Mouse (Mus musculus) heart, adult 2 months (tissue): Measurements from ENCODE around the gene Gm49325. TPM values are rescaled to one million over a fixed set of nuclear protein-coding genes. Genes with fewer than 3 reads are reported as not detected.
A peak's percentile ranks its signal among the peaks of the same experiment; 100 is the strongest.

Experiments
- DNase-seq, 2 experiments: peaks; one replicate each; pipeline ENCODE4 v3.0.0; 2021
- H3K27ac ChIP-seq: fragments of 200-600 bp; 2 replicates; pipeline ENCODE4 v1.8.1; 2022
- H3K27me3 ChIP-seq: fragments of 200-500 bp; 2 replicates; pipeline ENCODE4 v1.6.1; 2012; ENCODE audit warnings: mild to moderate bottlenecking, low read length, inconsistent platforms, mixed read lengths; ENCODE audit not compliant: control insufficient read depth, insufficient read depth
- H3K36me3 ChIP-seq: fragments of 200-500 bp; 2 replicates; pipeline ENCODE4 v1.6.1; 2012; ENCODE audit warnings: low read length, inconsistent platforms; ENCODE audit not compliant: control insufficient read depth, insufficient read depth
- H3K4me1 ChIP-seq: fragments of 200-500 bp; 2 replicates; pipeline ENCODE4 v1.6.1; 2011; ENCODE audit warnings: low read length; ENCODE audit not compliant: control insufficient read depth, insufficient read depth
- H3K4me3 ChIP-seq: fragments of 200-600 bp; 2 replicates; pipeline ENCODE4 v1.8.1; 2022
- H3K79me2 ChIP-seq: fragments of 200-500 bp; replicated peaks from 2 replicates; pipeline ENCODE4 v1.6.1; 2012; ENCODE audit warnings: mild to moderate bottlenecking, inconsistent platforms, low read length, moderate library complexity, mixed read lengths; ENCODE audit not compliant: control insufficient read depth, insufficient read depth
- H3K9ac ChIP-seq: fragments of 200-500 bp; 2 replicates; pipeline ENCODE4 v1.6.1; 2012; ENCODE audit warnings: low read depth, mild to moderate bottlenecking, control low read depth, inconsistent platforms, low read length, mixed read lengths
- CTCF ChIP-seq: fragments of 200-600 bp; IDR thresholded peaks from 2 replicates; pipeline ENCODE4 v1.8.1; 2022; ENCODE audit warnings: antibody characterized with exemption, mild to moderate bottlenecking, moderate library complexity
- EP300 ChIP-seq: fragments of 200-500 bp; IDR thresholded peaks from 2 replicates; pipeline ENCODE4 v1.6.1; 2011; ENCODE audit warnings: low read depth, low read length, control low read depth; ENCODE audit not compliant: insufficient read depth
- POLR2A ChIP-seq: fragments of 200-500 bp; IDR thresholded peaks from 2 replicates; pipeline ENCODE4 v1.6.1; 2011; ENCODE audit warnings: mild to moderate bottlenecking, low read depth, low read length, control low read depth; ENCODE audit not compliant: insufficient read depth
- WGBS: fragments of 180-500 bp; shearing (Covaris S2); methylation state at CpG from one replicate; pipeline ENCODE4 v1.1.7; 2018; 5-methylcytosine and 5-hydroxymethylcytosine counted together
- intact Hi-C: fragments of 180-260 bp; cut with DNase I; formaldehyde crosslinking; loops from one replicate; pipeline ENCODE4 v1.15.1; 2025
- polyA plus RNA-seq: library from polyadenylated mRNA; depleted of rRNA; stranded (reverse); fragments of >200 nt; gene quantifications from 2 replicates; pipeline ENCODE4 v1.2.3, GENCODE M21; 2012
- total RNA-seq, 2 experiments: library from RNA; stranded (reverse); gene quantifications; 2 replicates each; pipeline ENCODE4 v1.2.3; 2021

Gm49325 gene
- total and polyA plus RNA-seq, 3 experiments = 15.5 to 15.8 TPM; not detected in 1

GRCm38 (mm10) chr10:77591546-77591945, 14.5 kb upstream of the Gm49325 start:
- DNase-seq = no peak
- TF ChIP-seq EP300 = no peak
- no peak for TF ChIP-seq CTCF
- TF ChIP-seq POLR2A = no peak
- H3K27ac ChIP-seq = no peak overlapping the region
- peaks cover 12% of the 10 kb centered on the region for H3K79me2 ChIP-seq
- no peaks in the 10 kb centered on the region for H3K27me3 ChIP-seq
- H3K4me3 ChIP-seq = no peak overlapping the region
- peaks cover 13% of the 10 kb centered on the region for H3K4me1 ChIP-seq
- no peak overlapping the region for H3K9ac ChIP-seq
- WGBS = 70% methylated on average over 6 of the region's 6 CpGs
- H3K36me3 ChIP-seq = peaks cover 2% of the 10 kb centered on the region; the same call in 1 of the 2 replicates
- intact Hi-C loops = loop anchor here (2.0 kb wide), 1 partner anchor 13 kb away; no protein-coding TSS in a partner anchor

- Histone ChIP-seq H3K4me1 (no peaks in the 10 kb centered on the region), H3K27ac (no peak overlapping the region), H3K9ac (no peak overlapping the region), H3K27me3 (no peaks in the 10 kb centered on the region), H3K4me3 (no peak overlapping the region), H3K36me3 (no peaks in the 10 kb centered on the region), H3K79me2 (no peaks in the 10 kb centered on the region)
- intact Hi-C loops = no loop called here
- TF ChIP-seq EP300 = no peak
- 85% methylated on average over 2 of the region's 2 CpGs for WGBS
- no peak for DNase-seq
These were observed 9.9 kb upstream of the Gm49325 start for GRCm38 (mm10) chr10:77596060-77596459.

GRCm38 (mm10) chr10:77603021-77603420, 3.0 kb upstream of the Gm49325 start:
- peaks cover 9% of the 10 kb centered on the region for H3K4me1 ChIP-seq
- intact Hi-C loops = no loop called here
- no peak overlapping the region for H3K9ac ChIP-seq
- WGBS = 70% methylated on average over 4 of the region's 4 CpGs
- H3K27ac ChIP-seq = no peak overlapping the region
- DNase-seq = no peak
- H3K79me2 ChIP-seq = no peaks in the 10 kb centered on the region
- no peaks in the 10 kb centered on the region for H3K27me3 ChIP-seq
- TF ChIP-seq CTCF (no peak), POLR2A (no peak), EP300 (no peak)
- H3K36me3 ChIP-seq = no peaks in the 10 kb centered on the region
- no peak overlapping the region for H3K4me3 ChIP-seq

- no peak for DNase-seq
- H3K27ac ChIP-seq = no peak overlapping the region
- no peaks in the 10 kb centered on the region for H3K79me2 ChIP-seq
- WGBS = 90% methylated on average over 6 of the region's 6 CpGs
- no peak overlapping the region for H3K4me3 ChIP-seq
- no peak overlapping the region for H3K9ac ChIP-seq
- H3K36me3 ChIP-seq = no peaks in the 10 kb centered on the region; the same call in 1 of the 2 replicates
- H3K27me3 ChIP-seq = no peaks in the 10 kb centered on the region
- peaks cover 9% of the 10 kb centered on the region for H3K4me1 ChIP-seq
- TF ChIP-seq EP300 (no peak), POLR2A (no peak), CTCF (peak; percentile 60)
- intact Hi-C loops = loop anchor here (2.0 kb wide), 1 partner anchor 13 kb away; no protein-coding TSS in a partner anchor
These were observed 1.9 kb upstream of the Gm49325 start for GRCm38 (mm10) chr10:77604111-77604510.

GRCm38 (mm10) chr10:77604958-77605357, 1.0 kb upstream of the Gm49325 start:
- no peak overlapping the region for H3K4me3 ChIP-seq
- H3K27ac ChIP-seq = no peak overlapping the region; the same call in 1 of the 2 replicates
- no peak for TF ChIP-seq POLR2A
- TF ChIP-seq CTCF = no peak
- no peak for TF ChIP-seq EP300
- 33% methylated on average over 5 of the region's 5 CpGs for WGBS
- DNase-seq = no peak
- H3K4me1 ChIP-seq = peaks cover 9% of the 10 kb centered on the region
- H3K36me3 ChIP-seq = no peaks in the 10 kb centered on the region; the same call in 1 of the 2 replicates
- no peaks in the 10 kb centered on the region for H3K27me3 ChIP-seq
- no peak overlapping the region for H3K9ac ChIP-seq
- intact Hi-C loops = loop anchor here (2.0 kb wide), 1 partner anchor 14 kb away; no protein-coding TSS in a partner anchor
- no peaks in the 10 kb centered on the region for H3K79me2 ChIP-seq

- peaks cover 2% of the 10 kb centered on the region for H3K79me2 ChIP-seq
- intact Hi-C loops = loop anchor here (2.0 kb wide), 1 partner anchor 15 kb away; no protein-coding TSS in a partner anchor
- no peak overlapping the region for H3K9ac ChIP-seq
- TF ChIP-seq POLR2A (no peak), EP300 (no peak), CTCF (peak; percentile 72)
- peaks cover 9% of the 10 kb centered on the region for H3K4me1 ChIP-seq
- 9% methylated on average over 1 of the region's 1 CpGs for WGBS
- peak overlapping the region; percentile 99 for H3K27ac ChIP-seq
- peak in 1 of 2 experiments; percentile 30 for DNase-seq
- peak overlapping the region; percentile 96; the same call in 1 of the 2 replicates for H3K4me3 ChIP-seq
- H3K36me3 ChIP-seq = no peaks in the 10 kb centered on the region; the same call in 1 of the 2 replicates
- no peaks in the 10 kb centered on the region for H3K27me3 ChIP-seq
These were observed 629 bp upstream of the Gm49325 start for GRCm38 (mm10) chr10:77605368-77605767.
